Mouse (Mus musculus): ENCODE measurements at regions not wholly inside any gene's neighbourhood (a gene's known extent, or its start where the extent isn't known, plus 50 kb on each side); places are given as distances from the start of the nearest gene placed in this dataset.

DNA sequence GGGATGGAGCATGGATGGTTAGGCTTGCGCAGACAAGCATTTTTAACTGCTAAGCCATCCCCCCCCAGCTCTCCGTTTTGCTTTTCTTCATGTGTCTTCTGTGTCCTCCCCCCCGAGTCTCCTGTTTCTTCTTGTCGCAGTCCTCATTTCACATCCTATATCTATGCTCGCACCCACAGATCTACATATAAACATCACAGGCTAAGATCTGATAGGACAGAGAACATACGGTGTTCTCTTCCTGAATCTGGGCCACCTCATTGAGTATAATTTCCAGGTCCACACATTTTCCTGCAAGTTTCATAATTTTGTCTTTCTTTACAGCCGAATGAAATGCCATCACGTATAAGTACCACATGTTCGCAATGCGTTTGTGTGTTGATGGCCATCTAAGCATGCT is 168.7 kb downstream of the Zfp36l1 start:
- no peak for TF ChIP-seq CTCF (IDR thresholded peaks at IDR 0.05; ENCODE audit: low read depth, low read length)
- TF ChIP-seq POLR2A (IDR thresholded peaks at IDR 0.05; ENCODE audit: borderline replicate concordance, low read depth, low read length) = no peak
